Mouse (Mus musculus) left cerebral cortex, postnatal 36 days (tissue): ENCODE measurements at regions not wholly inside any gene's neighbourhood (a gene's known extent, or its start where the extent isn't known, plus 50 kb on each side); places are given as distances from the start of the nearest gene placed in this dataset.
"Not testable (repeated sequence)": the region's sequence is repeated elsewhere in the genome, so short reads cannot be mapped to it uniquely, and the experiment has no call there.

Experiments
- DNase-seq, 2 experiments: peaks; one replicate each; pipeline ENCODE4 v3.0.0; 2021 to 2022; ENCODE audit warnings: low spot score in 2 of 2, mixed read lengths in 1 of 2
- intact Hi-C: fragments of 180-260 bp; cut with DNase I; formaldehyde crosslinking; loops from one replicate; pipeline ENCODE4 v1.15.1; 2025

DNA sequence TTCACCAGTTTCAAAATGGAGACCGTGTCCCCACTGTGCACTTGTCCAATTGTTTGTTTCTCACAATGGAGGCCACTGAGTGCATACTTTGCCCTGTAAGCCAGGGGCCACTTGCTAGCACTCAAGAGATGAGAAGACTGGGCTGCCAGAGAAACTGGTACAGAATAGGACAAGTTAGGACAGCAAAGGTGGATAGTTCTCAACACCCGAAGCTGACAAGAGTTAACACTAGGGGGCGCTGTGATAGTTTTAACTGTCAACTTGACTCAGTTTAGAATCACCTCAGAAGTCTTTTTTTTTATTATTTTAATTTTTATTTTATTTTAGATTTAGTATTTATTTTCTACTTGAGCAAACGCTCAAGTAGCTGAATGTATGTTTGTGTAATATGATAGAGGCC lies 188.2 kb upstream of the Asap2 start:
- intact Hi-C loops, DNase-seq: not testable (repeated sequence)

DNA sequence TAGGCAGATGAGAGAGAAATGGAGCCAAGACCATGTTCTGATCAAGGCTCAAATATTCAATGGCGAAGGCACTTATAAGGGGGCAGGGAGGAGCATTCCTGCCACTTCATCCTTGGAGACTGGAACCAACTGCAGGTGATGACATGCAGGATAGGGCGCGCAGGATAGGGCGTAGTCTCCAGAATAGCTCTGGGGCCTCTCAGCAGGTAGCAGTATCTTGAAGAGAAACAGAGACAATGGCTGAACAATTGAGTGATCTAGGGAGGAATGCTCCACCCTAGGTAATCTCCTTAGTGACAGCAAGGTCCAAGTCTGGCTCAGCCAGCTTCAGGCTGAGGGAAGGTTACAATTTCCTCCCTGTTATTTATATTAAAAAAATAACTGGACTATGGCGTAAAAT lies 184.8 kb upstream of the Asap2 start:
- DNase-seq, intact Hi-C loops: not testable (repeated sequence)

DNA sequence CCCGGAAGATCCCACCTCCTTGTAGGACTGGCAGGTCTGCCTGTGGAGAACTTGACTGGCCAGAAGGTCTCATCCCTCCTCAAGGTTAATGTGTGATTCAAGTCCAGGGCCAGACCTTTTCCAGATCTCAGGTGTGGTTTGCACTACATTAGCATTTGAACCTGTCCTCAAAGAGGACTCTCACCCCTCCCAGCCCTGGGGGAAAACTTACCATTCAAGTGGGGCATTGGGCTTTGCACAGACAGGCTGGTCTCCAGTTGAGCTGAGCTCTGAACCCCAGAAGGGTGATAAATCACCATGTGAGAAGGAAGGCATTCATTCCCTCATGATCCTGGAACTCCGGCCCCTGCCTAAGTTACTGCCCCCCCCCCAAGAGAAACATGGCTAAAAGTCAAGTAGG lies 183.6 kb upstream of the Asap2 start:
- intact Hi-C loops = no loop called here

DNA sequence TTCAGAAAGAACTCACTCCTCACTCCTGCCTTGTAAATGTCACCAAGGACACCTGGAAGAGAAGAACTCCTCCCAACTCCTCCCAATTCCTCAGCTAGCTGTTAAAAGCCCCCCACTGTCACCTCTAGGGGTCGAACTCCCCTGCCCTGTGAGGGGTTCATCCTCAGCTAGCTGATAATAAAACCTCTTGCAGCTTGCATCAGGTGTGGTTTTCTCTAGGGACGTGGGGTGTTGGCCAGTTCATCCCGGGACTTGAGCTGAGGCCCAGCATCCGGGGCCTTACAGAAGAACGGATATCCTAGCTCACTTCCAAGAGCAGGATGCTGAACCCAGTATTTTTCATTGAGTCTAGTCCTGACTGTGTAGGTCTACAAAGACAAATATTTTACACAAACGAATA lies 176.4 kb upstream of the Asap2 start:
- DNase-seq, intact Hi-C loops: not testable (repeated sequence)

More for the DNA sequence above, 183.6 kb upstream of the Asap2 start:
- no peak for DNase-seq

DNA sequence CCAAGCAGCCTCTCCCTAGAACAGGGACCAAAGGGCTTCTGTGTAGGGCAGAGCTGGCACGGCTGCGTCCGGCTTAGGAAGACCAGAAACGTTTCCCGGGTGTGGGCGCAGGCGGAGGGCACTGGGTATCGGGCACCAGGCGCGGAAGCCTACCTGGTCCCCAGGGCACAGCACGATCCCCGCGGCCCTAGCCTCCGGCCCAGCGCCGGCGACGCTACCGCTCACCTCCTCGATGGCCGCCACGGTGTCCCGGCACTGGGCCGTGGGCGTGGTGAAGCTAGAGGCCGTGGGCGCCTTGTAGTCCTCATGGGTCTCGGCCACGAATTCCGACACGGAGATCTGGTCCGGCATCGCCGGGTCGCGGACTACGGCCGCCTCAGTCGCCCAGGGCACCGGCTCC lies 175.1 kb upstream of the Asap2 start:
- intact Hi-C loops, DNase-seq: not testable (repeated sequence)

DNA sequence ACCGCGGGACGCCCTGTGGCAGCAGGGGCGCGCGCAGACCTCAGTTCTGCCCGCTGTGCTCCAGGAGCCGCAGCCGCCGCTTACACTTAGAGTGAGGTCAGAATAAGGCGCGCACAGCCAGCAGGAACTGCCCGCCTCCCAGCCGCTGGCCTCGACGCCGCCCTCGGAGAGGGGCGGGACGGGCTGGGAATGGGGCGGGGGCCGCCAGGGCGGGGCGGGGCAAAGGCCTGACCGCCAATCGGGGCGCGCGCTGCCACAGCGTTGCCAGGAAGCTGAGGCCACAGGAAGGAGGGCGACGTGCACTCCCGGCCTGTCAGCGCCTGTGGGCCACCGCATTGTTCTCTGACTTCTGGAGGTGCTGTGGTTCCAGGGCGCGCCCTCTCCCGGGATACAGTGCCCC lies 174.7 kb upstream of the Asap2 start:
- intact Hi-C loops = no loop called here
- DNase-seq = peak; percentile 4 to 5

DNA sequence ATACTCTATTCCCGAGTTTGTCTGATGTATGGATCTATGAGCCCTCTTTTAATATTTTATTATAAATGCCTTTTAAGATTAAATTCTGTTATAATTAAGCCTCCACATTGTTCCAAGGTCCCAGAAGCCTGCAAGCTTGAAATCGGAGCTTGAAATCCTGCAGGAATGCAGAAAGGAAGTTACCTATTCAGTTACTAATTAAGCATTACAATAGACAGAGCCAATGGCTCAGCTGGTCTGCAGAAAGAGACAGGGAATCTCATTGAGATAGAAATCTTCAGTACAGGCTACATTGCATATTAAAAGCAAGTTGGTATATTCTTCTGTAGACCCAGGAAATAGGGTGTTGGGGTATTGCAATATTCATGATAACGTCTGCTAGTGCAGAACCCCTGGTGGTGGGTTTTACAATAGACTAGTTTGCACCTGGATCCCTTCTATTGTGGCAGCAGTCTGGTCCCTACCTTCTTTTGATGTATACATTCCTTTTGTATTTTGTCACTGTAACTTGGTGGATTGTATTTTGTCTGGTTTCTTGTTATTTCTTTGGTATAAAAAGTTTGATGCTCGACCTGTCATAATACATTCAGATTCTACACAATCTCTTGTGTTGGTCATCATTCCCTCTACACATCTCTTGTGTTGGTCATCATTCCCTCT lies 146.5 kb upstream of the Asap2 start:
- DNase-seq, intact Hi-C loops: not testable (repeated sequence)

DNA sequence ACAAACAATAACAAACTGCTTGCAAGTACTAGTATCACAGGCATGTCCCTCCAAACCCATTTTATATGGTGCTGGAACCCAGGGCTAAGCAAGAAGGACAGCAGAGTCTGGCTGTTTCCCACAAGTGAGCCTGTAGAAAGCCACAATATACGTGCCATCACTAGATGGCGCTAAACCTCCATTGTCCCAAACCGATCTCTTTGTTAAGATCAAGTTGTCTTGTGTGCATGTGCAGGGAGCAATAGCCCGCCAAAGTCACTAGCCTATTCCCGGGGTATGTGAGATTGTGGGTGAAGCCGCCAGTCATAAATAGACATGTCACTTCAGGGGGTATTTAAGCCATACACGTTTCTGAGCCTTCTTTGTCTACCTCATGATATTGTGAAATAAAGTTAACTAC lies 145.4 kb upstream of the Asap2 start:
- DNase-seq, intact Hi-C loops: not testable (repeated sequence)

DNA sequence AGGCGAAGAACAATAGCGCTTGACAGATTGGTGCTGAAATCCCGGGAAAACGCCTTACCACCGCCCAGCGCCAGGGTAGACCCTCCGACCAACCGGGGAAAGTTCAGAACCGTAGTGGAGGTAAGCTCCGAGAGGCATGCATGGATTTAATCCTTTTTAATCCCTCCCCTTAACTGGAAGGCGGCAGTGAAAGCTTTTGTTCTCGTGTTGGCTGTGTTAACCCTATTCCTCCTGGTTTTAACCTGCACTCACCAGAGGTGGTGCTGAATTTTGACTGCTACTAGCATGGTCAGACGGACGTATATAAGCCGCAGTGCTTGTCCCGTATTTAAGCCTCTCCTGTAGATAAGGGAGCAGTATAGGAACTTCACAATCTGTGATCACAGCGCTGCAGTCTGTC lies 145.0 kb upstream of the Asap2 start:
- DNase-seq = no peak
- intact Hi-C loops = no loop called here

DNA sequence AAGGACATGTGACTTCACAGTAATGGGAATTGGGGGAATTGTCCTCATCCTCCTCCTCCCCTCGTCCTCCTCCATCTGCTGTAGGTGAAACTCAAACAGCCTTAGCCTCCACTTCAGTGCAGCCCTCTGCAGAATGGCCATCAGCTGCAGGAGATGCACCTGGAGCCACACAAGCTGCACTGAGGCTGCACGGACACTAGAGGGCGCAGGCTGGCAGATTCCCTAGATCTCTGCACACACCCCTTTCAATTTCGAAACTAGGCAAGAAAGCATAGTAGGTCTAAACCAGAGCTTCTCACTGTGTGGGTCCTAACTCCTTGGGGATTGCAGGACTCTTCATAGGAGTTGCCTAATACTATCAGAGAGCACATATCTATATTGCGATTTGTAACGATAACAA lies 106.2 kb upstream of the Asap2 start:
- DNase-seq, intact Hi-C loops: not testable (repeated sequence)

DNA sequence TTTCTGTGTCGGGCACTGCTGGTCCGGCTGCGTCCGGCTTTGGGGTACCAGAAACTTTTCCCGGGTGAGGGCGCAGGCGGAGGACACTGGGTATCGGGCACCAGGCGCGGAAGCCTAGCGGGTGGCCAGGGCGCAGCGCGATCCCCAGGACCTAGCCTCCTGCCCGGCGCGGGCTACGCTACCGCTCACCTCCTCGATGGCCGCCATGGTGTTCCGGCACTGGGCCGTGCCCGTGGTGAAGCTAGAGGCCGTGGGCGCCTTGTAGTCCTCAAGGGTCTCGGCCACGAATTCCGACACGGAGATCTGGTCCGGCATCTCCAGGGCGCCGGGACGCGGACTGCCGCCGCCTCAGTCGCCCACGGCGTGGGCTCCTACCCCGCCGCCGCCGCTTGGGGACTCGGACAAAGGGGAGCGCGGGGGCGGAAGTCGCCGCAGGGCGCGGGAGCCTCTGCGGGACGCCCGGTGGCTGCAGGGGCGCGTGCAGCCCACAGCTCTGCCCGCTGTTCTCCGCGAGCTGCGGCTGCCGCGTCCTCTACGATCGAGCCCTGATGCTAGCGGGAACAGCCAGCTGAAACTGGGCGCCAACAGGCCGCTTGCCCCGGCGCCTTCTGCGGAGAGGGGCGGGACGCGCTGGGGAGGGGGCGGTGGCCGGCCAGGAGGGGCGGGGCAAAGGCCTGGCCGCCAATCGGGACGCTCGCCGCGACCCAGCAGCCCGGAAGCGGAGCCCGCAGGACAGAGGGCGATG lies 69.4 kb upstream of the Asap2 start:
- intact Hi-C loops = loop anchor here (10.0 kb wide), 1 partner anchor 394 kb away; the partner anchor contains the start of gene Iah1

DNA sequence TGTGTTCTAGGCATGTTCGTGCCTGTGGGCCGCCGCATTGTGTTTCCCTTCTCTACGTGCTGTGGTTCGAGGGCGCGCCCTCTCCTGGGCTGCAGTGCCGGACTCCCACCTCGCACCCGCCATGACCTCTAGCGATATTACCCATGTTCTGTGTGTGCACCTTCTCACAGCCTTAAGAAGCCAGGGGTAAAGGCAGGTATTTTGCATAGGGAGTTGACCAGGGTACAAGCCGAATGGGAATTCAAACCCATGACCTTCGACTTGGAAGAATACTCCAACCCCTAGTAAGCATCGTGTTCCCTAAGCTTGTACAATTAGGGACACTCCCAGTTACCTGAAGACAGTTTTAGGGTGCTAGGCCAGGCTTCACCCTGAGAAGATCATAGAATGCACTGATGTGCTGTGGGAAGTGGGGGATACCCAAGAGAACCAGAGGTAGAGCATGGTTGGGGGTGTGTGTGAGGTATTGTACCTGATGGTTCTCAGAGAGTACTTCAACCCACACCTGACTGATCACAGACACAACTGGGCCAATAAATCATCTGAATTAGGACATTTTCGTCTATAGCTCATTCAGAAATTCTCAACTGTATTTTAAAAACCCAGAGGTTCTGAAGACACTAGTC lies 68.7 kb upstream of the Asap2 start:
- intact Hi-C loops = loop anchor here (10.0 kb wide), 1 partner anchor 393 kb away; the partner anchor contains the start of gene Iah1
- DNase-seq = not testable (repeated sequence)

More for the DNA sequence above, 69.4 kb upstream of the Asap2 start:
- peak; percentile 46 to 56 for DNase-seq

DNA sequence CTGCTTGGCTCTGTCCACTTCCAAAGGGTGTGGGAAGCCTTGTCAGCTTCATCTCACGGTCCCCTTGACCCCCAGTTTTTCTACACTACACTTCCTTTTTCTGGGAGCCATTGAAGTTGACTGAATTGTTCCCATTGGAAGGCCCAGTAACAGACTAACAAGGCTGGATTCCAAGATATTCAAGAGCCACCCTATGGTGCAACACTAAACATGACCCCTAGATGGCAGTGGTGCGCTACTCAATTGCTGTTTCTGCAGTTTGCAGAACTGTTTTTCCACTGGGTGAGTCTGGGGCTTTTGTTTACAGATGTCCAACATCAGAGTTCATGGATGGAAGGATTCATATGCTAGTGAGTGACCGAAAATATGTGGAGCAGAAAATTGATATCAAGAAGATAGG lies 61.3 kb upstream of the Asap2 start:
- intact Hi-C loops = loop anchor here (10.0 kb wide), 1 partner anchor 386 kb away; the partner anchor contains the start of gene Iah1
- peak; percentile 31 to 51 for DNase-seq
